Mouse (Mus musculus) frontal cortex, postnatal 14 days (tissue): ENCODE measurements around the gene Pink1.

ENCODE experiments used
- DNase-seq, 2 experiments: peaks; one replicate each; pipeline ENCODE4 v3.0.0; 2022; ENCODE audit warnings: low spot score in 2 of 2

Gene Pink1

DNA sequence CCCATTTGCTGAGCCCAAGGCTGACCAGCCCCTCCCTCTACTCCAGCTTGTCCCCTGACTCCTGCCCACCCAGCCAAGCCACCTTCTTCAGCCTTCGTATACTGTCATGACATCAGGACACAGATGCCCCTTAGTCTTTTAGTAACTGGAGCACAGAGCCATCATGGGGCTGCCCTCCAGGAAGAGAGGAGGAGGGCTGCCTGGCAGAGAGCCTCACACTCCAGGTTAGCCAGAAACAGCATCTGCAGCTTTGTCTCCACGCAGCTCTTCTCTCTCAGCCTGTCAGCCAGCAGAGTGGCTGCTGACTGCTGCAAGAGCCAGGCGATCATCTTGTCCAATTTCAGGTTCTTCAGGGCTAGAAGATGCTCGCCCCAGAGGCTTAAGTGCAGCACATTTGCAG is 12.3 kb downstream of the Pink1 start:
- DNase-seq, result no peak

GRCm38 (mm10) chr4:138313021-138313420 is 13.1 kb downstream of the Pink1 start:
- DNase-seq, result no peak

- no peak for DNase-seq
These were observed 14.0 kb downstream of the Pink1 start for GRCm38 (mm10) chr4:138312105-138312504.

DNA sequence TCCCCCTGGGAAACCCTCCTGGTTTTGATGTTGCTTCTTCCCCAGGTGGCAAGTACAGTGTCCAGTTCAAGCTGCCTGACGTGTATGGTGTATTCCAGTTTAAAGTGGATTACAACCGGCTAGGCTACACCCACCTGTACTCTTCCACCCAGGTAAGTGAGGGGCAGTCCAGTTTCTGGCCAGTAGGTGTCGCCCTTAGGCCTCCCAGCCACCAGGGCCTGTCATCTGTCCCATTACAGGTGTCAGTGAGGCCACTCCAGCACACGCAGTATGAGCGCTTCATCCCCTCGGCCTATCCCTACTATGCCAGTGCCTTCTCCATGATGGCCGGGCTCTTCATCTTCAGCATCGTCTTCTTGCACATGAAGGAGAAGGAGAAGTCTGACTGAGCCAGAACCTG is 14.5 kb downstream of the Pink1 start:
- no peak for DNase-seq

DNA sequence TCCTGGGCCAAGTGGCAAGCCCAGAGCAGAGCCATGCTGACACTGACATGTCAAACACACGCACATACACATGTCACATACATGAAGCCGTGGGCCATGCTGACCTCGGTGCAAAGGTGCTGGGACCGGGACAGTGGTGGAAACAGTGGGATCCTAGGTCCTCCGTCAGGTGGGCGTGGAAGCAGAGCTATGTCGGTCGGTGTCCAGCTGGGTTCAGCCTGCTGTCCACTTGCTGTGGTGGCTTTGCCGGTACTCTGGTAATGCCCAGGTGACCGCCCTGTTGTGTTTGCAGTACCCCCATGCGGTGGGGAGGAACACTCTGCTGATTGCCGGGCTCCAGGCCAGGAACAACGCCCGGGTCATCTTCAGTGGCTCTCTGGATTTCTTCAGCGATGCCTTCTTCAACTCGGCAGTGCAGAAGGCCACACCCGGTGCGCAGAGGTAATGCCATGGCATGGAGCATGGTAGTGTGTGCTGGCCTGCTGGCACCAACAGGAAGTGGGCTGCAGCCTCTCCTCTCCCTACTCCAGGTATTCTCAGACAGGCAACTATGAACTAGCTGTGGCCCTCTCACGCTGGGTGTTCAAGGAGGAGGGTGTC is 15.7 kb downstream of the Pink1 start:
- no peak for DNase-seq

DNA sequence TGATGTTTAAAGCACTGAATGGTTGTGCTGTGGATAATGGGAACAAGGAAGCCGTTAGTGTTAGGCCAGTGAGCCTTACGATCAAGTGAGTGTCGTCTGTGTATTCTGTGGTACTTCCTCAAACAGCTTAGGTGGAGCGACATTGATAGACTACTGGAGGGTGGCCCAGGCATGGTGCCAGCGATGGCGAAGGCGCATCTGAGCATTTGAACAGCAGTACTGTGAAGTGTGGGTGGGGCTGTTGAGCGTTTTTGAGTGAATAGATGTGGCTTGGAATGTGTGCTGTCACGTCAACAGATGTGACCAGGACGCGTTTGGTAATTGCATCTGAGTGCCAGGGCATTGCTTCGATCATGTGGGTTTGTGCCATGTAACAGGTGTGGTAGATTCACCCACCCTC is 18.4 kb downstream of the Pink1 start:
- no peak for DNase-seq

DNA sequence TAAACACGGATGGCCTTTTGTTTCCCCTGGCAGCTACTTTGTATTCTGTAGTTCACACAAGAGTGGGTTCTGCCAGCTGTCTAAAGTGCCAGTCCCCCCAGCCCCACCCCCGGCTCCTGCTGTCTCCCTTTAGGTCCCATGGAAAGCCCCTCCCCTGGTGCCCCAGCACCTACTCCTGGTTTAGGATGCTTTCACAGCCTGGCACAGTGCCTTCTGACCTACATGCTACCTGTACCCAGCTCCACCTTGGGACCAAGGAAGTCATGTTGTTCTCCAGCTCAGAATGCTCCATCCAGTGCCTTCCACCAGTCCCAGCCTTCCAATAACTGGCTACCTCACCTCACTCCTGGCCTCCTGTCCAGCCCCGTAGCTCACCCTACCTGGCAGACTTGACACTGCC is 19.1 kb downstream of the Pink1 start:
- no peak for DNase-seq

GRCm38 (mm10) chr4:138304340-138305104 is 21.6 kb downstream of the Pink1 start, which contains the start of gene Ddost:
Gene Ddost (plus strand): TSS chr4:138304730.
- DNase-seq, result peak; percentile 98

DNA sequence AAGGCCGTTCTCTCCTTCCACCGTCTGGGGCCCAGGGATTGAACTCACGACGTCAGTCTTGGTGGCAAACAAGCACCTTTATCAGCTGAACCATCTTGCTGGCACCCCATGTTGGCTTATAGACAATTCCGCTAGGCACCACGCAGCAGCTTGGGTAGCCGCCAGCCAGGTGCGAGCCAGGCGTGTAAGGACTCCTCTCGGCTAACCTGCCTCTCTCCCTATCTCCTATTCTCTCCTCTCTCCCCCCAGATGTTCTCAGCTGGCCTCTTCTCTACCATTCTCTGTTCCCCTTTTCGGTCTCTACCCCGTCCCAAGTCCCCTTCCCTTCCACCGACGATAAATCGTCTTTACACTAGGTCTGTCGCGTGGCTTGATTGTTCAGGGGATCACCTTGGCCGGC is 22.4 kb downstream of the Pink1 start:
- DNase-seq, result no peak

GRCm38 (mm10) chr4:138303011-138303410 is 23.1 kb downstream of the Pink1 start:
- no peak for DNase-seq

GRCm38 (mm10) chr4:138301271-138301780 is 24.8 kb downstream of the Pink1 start:
- no peak for DNase-seq

- no peak for DNase-seq
These were observed 32.1 kb downstream of the Pink1 start for GRCm38 (mm10) chr4:138293949-138294550.

DNA sequence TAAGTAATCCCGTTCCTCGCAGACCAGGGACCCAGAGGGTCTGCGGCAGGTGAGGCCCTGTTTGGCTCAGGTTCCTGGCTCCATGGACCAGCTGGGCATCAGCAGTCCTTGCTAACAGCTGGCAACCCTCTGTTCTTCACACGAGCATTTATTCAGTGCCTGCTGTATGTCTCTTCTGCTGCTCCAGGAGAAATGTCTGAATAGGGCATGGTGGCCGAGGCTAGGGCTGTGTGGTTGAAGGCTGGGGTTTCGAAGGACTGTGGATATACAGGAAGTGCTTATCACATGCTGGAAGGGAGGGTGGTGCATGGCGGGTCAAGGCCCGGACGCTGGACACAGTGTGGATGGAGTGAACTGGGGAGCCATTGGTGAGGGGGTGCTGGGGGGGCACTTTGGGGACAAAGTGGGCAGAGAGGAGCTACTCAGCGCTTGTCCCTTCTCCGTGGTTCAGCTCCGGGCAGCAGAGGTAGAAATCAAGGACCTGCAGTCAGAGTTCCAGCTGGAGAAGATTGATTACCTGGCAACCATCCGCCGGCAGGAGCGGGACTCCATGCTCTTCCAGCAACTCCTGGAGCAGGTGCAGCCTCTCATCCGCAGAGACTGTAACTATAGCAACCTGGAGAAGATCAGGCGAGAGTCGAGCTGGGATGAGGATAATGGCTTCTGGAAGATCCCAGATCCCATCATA is 32.7 kb downstream of the Pink1 start:
- DNase-seq, result no peak

DNA sequence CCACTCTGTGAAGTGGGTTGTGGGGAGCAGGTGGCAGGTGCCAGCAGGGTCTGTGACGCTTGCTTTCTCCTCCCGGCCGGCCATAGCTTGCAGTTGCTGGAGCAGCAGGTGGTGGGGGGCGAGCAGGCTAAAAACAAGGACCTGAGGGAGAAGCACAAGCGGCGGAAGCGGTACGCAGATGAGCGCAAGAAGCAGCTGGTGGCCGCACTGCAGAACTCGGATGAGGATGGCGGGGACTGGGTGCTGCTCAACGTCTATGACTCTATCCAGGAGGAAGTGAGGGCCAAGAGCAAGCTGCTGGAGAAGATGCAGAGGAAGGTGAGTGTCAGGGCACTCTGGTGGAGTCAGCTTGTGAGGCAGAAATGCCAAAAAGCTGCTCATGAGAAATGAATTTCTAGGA is 34.1 kb downstream of the Pink1 start:
- no peak for DNase-seq

- no peak for DNase-seq
These were observed 37.4 kb downstream of the Pink1 start for GRCm38 (mm10) chr4:138288691-138289090.

GRCm38 (mm10) chr4:138286411-138286810 is 39.7 kb downstream of the Pink1 start:
- DNase-seq, result no peak

DNA sequence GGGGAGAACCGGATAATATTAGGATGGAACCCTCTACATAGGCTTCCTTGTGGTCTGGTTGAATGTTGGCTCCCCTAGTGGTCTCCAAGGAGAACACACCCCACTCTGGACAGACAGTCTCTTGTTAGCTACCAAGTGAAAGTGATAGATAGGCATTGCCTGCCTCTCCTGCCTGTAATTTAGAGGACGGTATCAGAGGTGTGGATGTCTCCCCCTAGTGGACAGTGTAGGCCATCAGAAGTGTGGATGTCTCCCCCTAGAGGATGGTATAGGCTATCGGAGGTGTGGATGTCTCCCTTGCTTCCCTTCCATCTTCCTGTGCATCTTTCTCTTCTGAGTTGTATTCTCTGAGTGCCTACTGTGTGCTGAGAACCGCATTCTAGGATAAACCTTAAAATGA is 43.3 kb downstream of the Pink1 start:
- DNase-seq, result peak; percentile 50 to 54

DNA sequence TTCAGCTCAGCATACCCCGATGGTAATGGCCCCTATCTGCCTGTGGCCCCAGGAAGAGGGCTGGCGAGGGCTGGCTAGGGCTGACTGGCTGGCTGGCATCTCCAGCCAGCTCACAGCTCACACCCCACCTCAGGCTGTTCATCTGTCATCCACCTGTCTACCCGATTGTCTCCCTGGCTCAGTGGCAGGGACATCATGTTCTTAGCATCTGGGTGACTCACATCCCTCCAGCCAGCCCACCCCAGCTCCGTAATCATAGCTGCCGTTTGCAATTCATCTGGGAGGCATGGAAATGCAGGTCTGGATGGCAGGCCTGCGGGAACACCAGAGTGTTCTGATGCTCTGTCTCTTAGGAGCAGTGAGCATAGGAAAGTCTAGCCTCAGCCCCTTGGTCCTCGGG is 47.8 kb downstream of the Pink1 start:
- no peak for DNase-seq

DNA sequence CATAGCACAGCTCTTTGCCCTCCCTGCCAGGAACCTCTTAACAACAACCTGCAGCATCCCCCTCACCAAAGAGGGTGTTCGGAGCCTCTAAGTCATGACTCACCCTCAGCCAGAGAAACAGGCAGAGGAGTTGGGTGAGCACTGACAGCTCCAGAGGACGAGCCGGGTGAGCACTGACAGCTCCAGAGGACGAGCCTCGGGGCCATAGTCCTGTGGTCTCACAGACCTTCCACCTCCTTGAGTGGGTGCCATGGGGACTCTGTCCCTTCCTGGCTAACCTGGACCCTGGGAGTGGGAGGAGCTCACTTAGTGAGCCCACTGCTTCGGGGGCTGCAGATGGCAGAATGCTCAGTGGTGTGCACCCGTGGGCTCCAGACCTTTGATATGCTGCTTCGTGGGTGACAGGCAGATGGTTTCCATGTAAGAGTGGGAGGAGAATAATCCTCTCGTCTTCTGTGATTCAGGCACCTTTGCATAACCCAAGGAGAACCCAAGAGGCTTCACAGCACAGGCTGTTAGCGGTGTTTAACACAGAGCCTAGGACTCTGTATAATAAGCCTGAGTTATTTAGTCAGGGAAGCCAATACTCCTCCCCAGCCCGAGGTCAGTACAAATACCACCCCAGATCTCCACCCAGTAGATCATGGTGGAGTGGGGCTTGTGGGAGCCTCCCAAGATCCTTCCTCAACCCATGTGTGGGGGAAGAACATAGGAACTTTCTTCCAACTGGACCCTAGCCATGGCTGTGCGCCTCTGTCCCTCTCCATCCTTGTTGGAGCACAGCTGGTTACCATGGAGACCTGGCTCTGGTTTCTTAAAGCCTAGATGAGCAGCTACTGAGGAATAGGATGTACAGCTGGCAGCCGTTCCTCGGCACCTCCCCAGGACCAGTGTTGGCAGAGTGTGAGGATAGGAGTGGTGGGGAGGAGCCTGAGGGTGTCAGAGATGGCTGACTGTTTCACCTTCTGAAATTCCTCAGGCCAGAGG is 53.8 kb downstream of the Pink1 start:
- peak in 1 of 2 experiments; percentile 31 for DNase-seq

DNA sequence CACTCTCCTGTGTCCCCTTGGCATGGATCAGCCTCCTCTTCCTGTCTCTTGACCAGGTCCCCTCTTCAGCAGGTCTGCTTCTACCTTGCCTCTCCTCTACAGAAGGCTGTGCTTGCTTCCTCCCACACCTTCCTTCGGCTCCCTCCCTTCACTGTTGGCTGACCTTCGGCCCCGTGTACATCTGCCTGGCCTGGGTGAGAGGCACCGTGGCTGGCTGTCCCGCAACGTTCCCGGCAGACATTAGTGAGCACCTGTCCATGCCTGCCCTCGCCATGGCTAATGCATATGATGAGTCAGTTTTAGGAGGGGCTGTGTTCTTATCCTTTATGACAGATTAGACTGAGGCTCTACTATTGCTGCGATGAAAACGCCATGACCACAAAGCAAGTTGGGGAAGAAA is 58.2 kb downstream of the Pink1 start:
- DNase-seq, result no peak
